Mouse (Mus musculus): ENCODE measurements at regions not wholly inside any gene's neighbourhood (a gene's known extent, or its start where the extent isn't known, plus 50 kb on each side); places are given as distances from the start of the nearest gene placed in this dataset.
A peak's percentile ranks its signal among the peaks of the same experiment; 100 is the strongest.

GRCm38 (mm10) chr1:52553871-52554270 is 53.4 kb upstream of the Nab1 start:
- Histone ChIP-seq H3K9me3 (ENCODE audit: control insufficient read depth, low read length) (no peaks in the 10 kb centered on the region), H3K4me1 (ENCODE audit: control insufficient read depth, insufficient read depth, low read length) (no peaks in the 10 kb centered on the region), H3K4me2 (replicated peaks; ENCODE audit: low read depth, low read length) (no peak overlapping the region), H3K27me3 (ENCODE audit: control insufficient read depth, insufficient read depth, low read length) (no peaks in the 10 kb centered on the region), H3K36me3 (ENCODE audit: control insufficient read depth, insufficient read depth, low read length) (no peaks in the 10 kb centered on the region), H3K9ac (ENCODE audit: low read depth, low read length) (no peak overlapping the region), H3K4me3 (ENCODE audit: low read length) (no peak overlapping the region), H3K27ac (ENCODE audit: low read depth, low read length) (no peak overlapping the region)
- no peak for ATAC-seq (ENCODE audit: low FRiP score, low TSS enrichment)
- 71% methylated on average over 4 of the region's 4 CpGs for WGBS

DNA sequence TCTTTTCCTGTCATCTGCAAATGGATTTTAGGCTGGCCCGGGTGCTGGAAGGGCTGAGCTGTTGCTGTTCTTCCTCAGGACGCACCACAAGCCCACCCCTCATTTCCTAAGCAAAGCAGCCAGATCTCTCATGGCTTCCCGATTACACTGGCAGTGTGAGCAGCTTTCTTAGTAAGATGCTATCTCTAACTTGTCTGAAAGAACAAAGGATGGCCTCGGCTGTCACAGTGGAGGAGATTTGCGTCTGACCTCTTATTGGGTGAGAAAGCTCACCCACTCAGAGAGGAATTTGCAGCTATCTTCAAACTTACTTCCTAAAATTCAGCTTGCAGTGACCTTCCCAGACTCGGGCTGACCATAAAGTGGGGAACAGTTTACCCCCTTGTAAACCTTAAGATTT is 64.7 kb upstream of the Nemp2 start:
- no peaks in the 10 kb centered on the region for H3K36me3 ChIP-seq (ENCODE audit: control insufficient read depth, insufficient read depth, low read length)
- H3K9ac ChIP-seq (ENCODE audit: low read depth, low read length) = no peak overlapping the region
- no peaks in the 10 kb centered on the region for H3K4me1 ChIP-seq (ENCODE audit: control insufficient read depth, insufficient read depth, low read length)
- H3K27ac ChIP-seq (ENCODE audit: low read depth, low read length) = no peak overlapping the region
- H3K4me2 ChIP-seq (replicated peaks; ENCODE audit: low read depth, low read length) = no peak overlapping the region
- H3K27me3 ChIP-seq (ENCODE audit: control insufficient read depth, insufficient read depth, low read length) = no peaks in the 10 kb centered on the region
- H3K4me3 ChIP-seq (ENCODE audit: low read length) = no peak overlapping the region
- H3K9me3 ChIP-seq (ENCODE audit: control insufficient read depth, low read length) = no peaks in the 10 kb centered on the region
- ATAC-seq (ENCODE audit: low FRiP score, low TSS enrichment) = no peak
- WGBS = 32% methylated on average over 6 of the region's 6 CpGs

DNA sequence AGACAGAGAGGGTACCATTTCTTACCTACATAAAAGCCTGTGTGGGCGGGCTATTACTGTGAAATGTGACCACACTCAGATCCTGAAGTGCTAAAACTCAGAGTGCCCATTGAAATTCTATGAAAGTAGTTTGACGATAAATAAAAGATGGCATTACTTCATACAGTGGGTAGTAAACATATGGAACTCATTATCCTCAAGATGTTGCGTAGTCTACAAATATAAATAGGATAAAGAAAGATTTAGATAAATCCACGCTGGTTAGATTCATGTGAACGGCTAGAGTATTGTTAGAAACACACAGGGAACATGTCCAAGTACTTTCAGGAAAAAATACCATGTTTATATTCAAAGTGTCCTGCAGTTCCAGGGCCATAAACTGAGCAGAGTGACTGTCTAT is 58.8 kb upstream of the Nemp2 start:
- WGBS = 86% methylated on average over 5 of the region's 5 CpGs
- ATAC-seq (ENCODE audit: low FRiP score, low TSS enrichment) = no peak
- no peak overlapping the region for H3K4me3 ChIP-seq (ENCODE audit: low read length)
- no peak overlapping the region for H3K27ac ChIP-seq (ENCODE audit: low read depth, low read length)
- H3K9ac ChIP-seq (ENCODE audit: low read depth, low read length) = no peak overlapping the region
- H3K27me3 ChIP-seq (ENCODE audit: control insufficient read depth, insufficient read depth, low read length) = no peaks in the 10 kb centered on the region
- no peak overlapping the region for H3K4me2 ChIP-seq (replicated peaks; ENCODE audit: low read depth, low read length)
- no peaks in the 10 kb centered on the region for H3K9me3 ChIP-seq (ENCODE audit: control insufficient read depth, low read length)
- no peaks in the 10 kb centered on the region for H3K4me1 ChIP-seq (ENCODE audit: control insufficient read depth, insufficient read depth, low read length)
- no peaks in the 10 kb centered on the region for H3K36me3 ChIP-seq (ENCODE audit: control insufficient read depth, insufficient read depth, low read length)

GRCm38 (mm10) chr1:52578298-52579056 is 52.0 kb upstream of the Nemp2 start:
- Histone ChIP-seq H3K4me3 (ENCODE audit: low read length) (no peak overlapping the region), H3K27ac (ENCODE audit: low read depth, low read length) (peak overlapping the region; percentile 74), H3K27me3 (ENCODE audit: control insufficient read depth, insufficient read depth, low read length) (no peaks in the 10 kb centered on the region), H3K9ac (ENCODE audit: low read depth, low read length) (no peak overlapping the region), H3K9me3 (ENCODE audit: control insufficient read depth, low read length) (no peaks in the 10 kb centered on the region), H3K4me2 (replicated peaks; ENCODE audit: low read depth, low read length) (no peak overlapping the region; the same call in 1 of the 2 replicates), H3K36me3 (ENCODE audit: control insufficient read depth, insufficient read depth, low read length) (no peaks in the 10 kb centered on the region), H3K4me1 (ENCODE audit: control insufficient read depth, insufficient read depth, low read length) (peaks cover 12% of the 10 kb centered on the region)
- ATAC-seq (ENCODE audit: low FRiP score, low TSS enrichment) = peak; percentile 79
- 29% methylated on average over 5 of the region's 5 CpGs for WGBS

DNA sequence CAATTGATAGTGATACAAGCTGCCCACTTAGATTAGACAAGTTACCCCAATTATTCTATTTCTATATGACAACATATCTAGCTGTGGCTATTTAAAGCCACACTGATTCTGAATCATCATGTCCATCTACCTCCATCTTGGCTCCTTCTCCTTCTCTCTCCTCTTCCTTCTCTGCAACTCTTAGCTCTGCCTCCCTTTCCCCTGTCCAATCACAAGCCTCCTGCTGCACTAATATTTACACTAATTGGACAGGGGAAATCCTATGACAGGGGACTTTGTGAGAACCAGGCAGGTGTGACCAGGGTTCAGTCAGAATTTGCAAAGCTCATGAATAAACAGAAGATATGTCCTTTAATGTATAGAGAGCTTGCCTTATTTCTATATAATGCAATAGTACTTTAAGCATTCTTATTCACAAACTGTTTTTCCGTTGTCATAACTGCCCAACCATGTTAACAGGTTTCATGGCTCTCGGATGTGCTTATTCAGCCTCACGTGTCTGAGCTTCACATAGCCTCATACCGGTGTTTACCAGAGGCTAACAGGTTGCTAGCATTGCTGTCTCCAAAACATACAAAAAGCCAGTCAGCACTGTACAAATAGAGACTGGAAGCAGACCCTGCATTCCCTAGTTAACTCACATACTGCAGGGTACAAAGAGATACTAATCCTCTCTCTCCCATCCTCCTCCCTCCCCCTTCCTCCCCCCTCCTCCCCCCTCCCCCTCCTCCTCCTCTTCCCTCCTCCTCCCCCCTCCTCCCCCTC is 50.2 kb upstream of the Nemp2 start:
- peaks cover 12% of the 10 kb centered on the region for H3K4me1 ChIP-seq (ENCODE audit: control insufficient read depth, insufficient read depth, low read length)
- no peak overlapping the region for H3K4me2 ChIP-seq (replicated peaks; ENCODE audit: low read depth, low read length)
- 88% methylated on average over 4 of the region's 4 CpGs for WGBS
- H3K4me3 ChIP-seq (ENCODE audit: low read length) = no peak overlapping the region
- H3K9ac ChIP-seq (ENCODE audit: low read depth, low read length) = no peak overlapping the region
- no peaks in the 10 kb centered on the region for H3K27me3 ChIP-seq (ENCODE audit: control insufficient read depth, insufficient read depth, low read length)
- no peak overlapping the region for H3K27ac ChIP-seq (ENCODE audit: low read depth, low read length)
- no peaks in the 10 kb centered on the region for H3K9me3 ChIP-seq (ENCODE audit: control insufficient read depth, low read length)
- H3K36me3 ChIP-seq (ENCODE audit: control insufficient read depth, insufficient read depth, low read length) = no peaks in the 10 kb centered on the region
- ATAC-seq (ENCODE audit: low FRiP score, low TSS enrichment) = 0 out of 2 replicates have a peak, but pooled peaks have one; percentile 36
